Mouse (Mus musculus): Measurements from ENCODE around the gene Tekt4. TPM values are rescaled to one million over a fixed set of nuclear protein-coding genes. Genes with fewer than 3 reads are reported as not detected.

The Tekt4 gene
- 0.61 and 1.1 TPM in 2 replicates for polyA plus RNA-seq (2012; rRNA removed)

- DNase-seq (ENCODE audit: extremely low spot score in 1 of 2, low spot score in 1 of 2): peak in 1 of 2 experiments; percentile 20
Measured at GRCm38 (mm10) chr17:25454272-25454671, at the start of gene Tekt4. Gene Tekt4, plus strand, starts transcription at chr17:25454615.

- DNase-seq (ENCODE audit: extremely low spot score in 1 of 2, low spot score in 1 of 2): no peak
Measured at GRCm38 (mm10) chr17:25405224-25405895, 49.1 kb upstream of the Tekt4 start.

- peak; percentile 42 to 70 for DNase-seq (ENCODE audit: extremely low spot score in 1 of 2, low spot score in 1 of 2)
Measured at GRCm38 (mm10) chr17:25406011-25406441, 48.4 kb upstream of the Tekt4 start.

- DNase-seq (ENCODE audit: extremely low spot score in 1 of 2, low spot score in 1 of 2): peak in 1 of 2 experiments; percentile 32
Measured at GRCm38 (mm10) chr17:25407352-25407751, 47.1 kb upstream of the Tekt4 start.

- no peak for DNase-seq (ENCODE audit: extremely low spot score in 1 of 2, low spot score in 1 of 2)
Measured at GRCm38 (mm10) chr17:25408302-25408999, 46.0 kb upstream of the Tekt4 start.

- no peak for DNase-seq (ENCODE audit: extremely low spot score in 1 of 2, low spot score in 1 of 2)
Measured at GRCm38 (mm10) chr17:25409621-25410020, 44.8 kb upstream of the Tekt4 start.

- DNase-seq (ENCODE audit: extremely low spot score in 1 of 2, low spot score in 1 of 2): no peak
Measured at GRCm38 (mm10) chr17:25410180-25410579, 44.2 kb upstream of the Tekt4 start.

GRCm38 (mm10) chr17:25410786-25411185 lies 43.6 kb upstream of the Tekt4 start:
- DNase-seq (ENCODE audit: extremely low spot score in 1 of 2, low spot score in 1 of 2): no peak

- DNase-seq (ENCODE audit: extremely low spot score in 1 of 2, low spot score in 1 of 2): peak in 1 of 2 experiments; percentile 67
Measured at GRCm38 (mm10) chr17:25411251-25411650, 43.2 kb upstream of the Tekt4 start.

GRCm38 (mm10) chr17:25414209-25414608 lies 40.2 kb upstream of the Tekt4 start:
- DNase-seq (ENCODE audit: extremely low spot score in 1 of 2, low spot score in 1 of 2): no peak

GRCm38 (mm10) chr17:25414917-25415316 lies 39.5 kb upstream of the Tekt4 start:
- no peak for DNase-seq (ENCODE audit: extremely low spot score in 1 of 2, low spot score in 1 of 2)

GRCm38 (mm10) chr17:25415421-25415913 lies 38.9 kb upstream of the Tekt4 start:
- no peak for DNase-seq (ENCODE audit: extremely low spot score in 1 of 2, low spot score in 1 of 2)

GRCm38 (mm10) chr17:25416219-25416618 lies 38.2 kb upstream of the Tekt4 start:
- DNase-seq (ENCODE audit: extremely low spot score in 1 of 2, low spot score in 1 of 2): no peak

GRCm38 (mm10) chr17:25417990-25418389 lies 36.4 kb upstream of the Tekt4 start:
- DNase-seq (ENCODE audit: extremely low spot score in 1 of 2, low spot score in 1 of 2): no peak

GRCm38 (mm10) chr17:25418926-25419325 lies 35.5 kb upstream of the Tekt4 start:
- DNase-seq (ENCODE audit: extremely low spot score in 1 of 2, low spot score in 1 of 2): peak in 1 of 2 experiments; percentile 64

GRCm38 (mm10) chr17:25420998-25421397 lies 33.4 kb upstream of the Tekt4 start:
- DNase-seq (ENCODE audit: extremely low spot score in 1 of 2, low spot score in 1 of 2): no peak

GRCm38 (mm10) chr17:25424526-25425080 lies 29.8 kb upstream of the Tekt4 start:
- no peak for DNase-seq (ENCODE audit: extremely low spot score in 1 of 2, low spot score in 1 of 2)

- DNase-seq (ENCODE audit: extremely low spot score in 1 of 2, low spot score in 1 of 2): no peak
Measured at GRCm38 (mm10) chr17:25425996-25426395, 28.4 kb upstream of the Tekt4 start.

- no peak for DNase-seq (ENCODE audit: extremely low spot score in 1 of 2, low spot score in 1 of 2)
Measured at GRCm38 (mm10) chr17:25427441-25427840, 27.0 kb upstream of the Tekt4 start.

GRCm38 (mm10) chr17:25429240-25429639 lies 25.2 kb upstream of the Tekt4 start:
- DNase-seq (ENCODE audit: extremely low spot score in 1 of 2, low spot score in 1 of 2): no peak

GRCm38 (mm10) chr17:25429886-25430285 lies 24.5 kb upstream of the Tekt4 start:
- DNase-seq (ENCODE audit: extremely low spot score in 1 of 2, low spot score in 1 of 2): peak in 1 of 2 experiments; percentile 27
